Mouse (Mus musculus): ENCODE data around the gene Chgb. TPM values are rescaled to one million over a fixed set of nuclear protein-coding genes. Genes with fewer than 3 reads are reported as not detected.

Chgb gene
- polyA plus RNA-seq, 1 experiment from 2014 or later: 1.9 TPM

DNA sequence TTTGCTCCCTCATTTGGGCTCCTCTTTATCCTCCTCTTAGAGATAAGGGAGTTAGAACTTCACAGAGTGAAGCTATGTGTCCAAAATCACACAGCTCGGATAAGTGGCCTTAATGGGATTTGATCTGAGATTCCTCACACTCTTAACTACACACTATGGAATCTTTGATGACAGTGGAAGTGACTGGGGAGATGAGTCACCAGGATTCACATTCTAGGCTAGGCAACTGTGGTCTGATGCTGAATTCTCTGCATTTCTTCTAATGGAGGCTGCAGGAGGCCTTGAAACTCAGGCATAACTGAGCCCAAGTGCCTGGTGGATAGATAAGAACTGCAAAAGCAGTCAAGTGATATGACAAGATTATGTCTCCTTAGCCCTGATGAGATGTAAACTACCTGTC lies 10.3 kb upstream of the Chgb start:
- Histone ChIP-seq H3K27me3 (ENCODE audit: poor library complexity, severe bottlenecking) (no peaks in the 10 kb centered on the region), H3K27ac (no peak overlapping the region), H3K4me3 (no peak overlapping the region), H3K9me3 (no peaks in the 10 kb centered on the region), H3K36me3 (replicated peaks) (no peaks in the 10 kb centered on the region), H3K4me1 (no peaks in the 10 kb centered on the region)
- WGBS: 89% methylated on average over 1 of the region's 1 CpGs
- DNase-seq (ENCODE audit: extremely low spot score, low spot score): no peak

DNA sequence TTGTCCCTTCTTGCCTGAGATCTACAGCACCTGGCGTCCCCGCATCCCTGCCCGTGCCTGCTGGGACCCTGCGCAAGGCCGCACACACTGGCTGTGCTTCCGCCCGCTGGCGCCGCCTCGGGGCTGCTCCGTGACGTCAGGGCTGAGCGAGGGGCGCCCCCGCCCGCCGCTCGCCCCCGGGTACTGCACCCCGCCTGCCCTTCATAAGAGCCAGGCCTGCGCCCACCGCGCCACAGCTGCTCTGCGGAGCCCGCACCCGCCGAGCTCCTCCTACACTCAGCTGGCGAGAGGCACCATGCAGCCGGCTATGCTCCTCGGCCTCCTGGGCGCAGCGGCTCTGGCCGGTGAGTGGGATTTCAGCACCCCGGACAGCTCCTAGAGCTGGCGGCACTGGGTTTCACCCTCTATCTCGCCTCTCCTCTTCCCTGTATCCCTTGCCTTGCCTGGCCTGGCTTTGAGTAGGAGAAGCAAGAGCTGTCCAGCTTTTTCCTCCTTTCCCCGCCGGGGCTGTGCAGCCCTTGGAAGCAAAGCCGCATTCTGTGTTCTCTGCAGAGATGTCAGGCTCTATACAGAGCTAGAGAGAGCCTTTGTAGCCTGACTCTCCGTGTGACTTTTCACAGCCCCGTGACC lies 476 bp downstream of the Chgb start:
- peak; percentile 92 for DNase-seq (ENCODE audit: extremely low spot score, low spot score)
- Histone ChIP-seq H3K9me3 (no peaks in the 10 kb centered on the region), H3K27me3 (ENCODE audit: poor library complexity, severe bottlenecking) (peaks cover 11% of the 10 kb centered on the region; the same call in 1 of the 2 replicates), H3K4me3 (peak overlapping the region; percentile 61), H3K36me3 (replicated peaks) (no peaks in the 10 kb centered on the region), H3K27ac (peak overlapping the region; percentile 13), H3K4me1 (peaks cover 18% of the 10 kb centered on the region)
- 1% methylated on average over 41 of the region's 41 CpGs for WGBS

DNA sequence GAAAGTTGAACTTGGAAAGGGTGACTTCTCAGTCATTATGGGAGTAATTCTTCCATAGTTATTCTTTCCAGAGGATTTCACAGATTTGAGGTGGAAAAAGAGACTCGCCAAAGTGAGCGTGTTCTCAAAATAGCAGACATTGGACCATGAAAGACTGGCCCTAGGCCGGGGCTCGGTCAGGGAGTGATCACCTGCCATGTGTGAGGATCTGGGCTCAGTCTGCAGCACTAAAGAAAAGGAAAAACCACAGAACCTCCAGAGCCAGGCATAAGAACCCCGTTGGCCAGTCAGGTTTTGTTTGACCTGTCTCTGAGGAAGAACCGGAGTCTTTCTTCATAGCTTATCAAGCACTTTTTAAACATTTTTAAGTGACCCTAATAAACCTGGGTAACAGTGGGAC lies 3.0 kb downstream of the Chgb start:
- Histone ChIP-seq H3K27ac (no peak overlapping the region), H3K4me3 (no peak overlapping the region), H3K4me1 (peaks cover 13% of the 10 kb centered on the region), H3K27me3 (ENCODE audit: poor library complexity, severe bottlenecking) (peaks cover 11% of the 10 kb centered on the region; the same call in 1 of the 2 replicates), H3K9me3 (no peaks in the 10 kb centered on the region), H3K36me3 (replicated peaks) (no peaks in the 10 kb centered on the region)
- WGBS: 87% methylated on average over 6 of the region's 6 CpGs
- no peak for DNase-seq (ENCODE audit: extremely low spot score, low spot score)

DNA sequence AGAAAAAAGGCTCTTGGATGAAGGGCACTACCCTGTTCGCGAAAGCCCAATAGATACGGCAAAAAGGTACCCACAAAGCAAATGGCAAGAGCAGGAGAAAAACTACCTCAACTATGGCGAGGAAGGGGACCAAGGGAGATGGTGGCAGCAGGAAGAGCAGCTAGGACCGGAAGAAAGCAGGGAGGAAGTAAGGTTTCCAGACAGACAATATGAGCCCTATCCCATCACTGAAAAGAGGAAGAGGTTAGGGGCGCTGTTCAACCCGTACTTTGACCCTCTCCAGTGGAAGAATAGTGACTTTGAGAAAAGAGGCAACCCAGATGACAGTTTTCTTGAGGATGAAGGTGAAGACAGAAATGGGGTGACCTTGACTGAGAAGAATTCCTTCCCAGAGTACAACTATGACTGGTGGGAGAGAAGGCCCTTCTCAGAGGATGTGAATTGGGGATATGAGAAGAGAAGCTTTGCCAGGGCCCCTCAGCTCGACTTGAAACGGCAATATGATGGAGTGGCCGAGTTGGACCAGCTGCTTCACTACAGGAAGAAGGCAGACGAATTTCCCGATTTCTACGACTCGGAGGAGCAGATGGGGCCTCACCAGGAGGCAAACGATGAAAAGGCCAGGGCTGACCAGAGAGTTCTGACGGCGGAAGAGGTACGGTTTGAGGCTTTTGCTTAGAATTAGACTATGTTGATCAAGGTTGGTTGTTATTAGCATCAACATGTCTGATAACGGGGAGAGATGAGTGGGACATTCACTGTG lies 12.5 kb downstream of the Chgb start:
- Histone ChIP-seq H3K9me3 (no peaks in the 10 kb centered on the region), H3K27ac (no peak overlapping the region), H3K4me3 (no peak overlapping the region), H3K27me3 (ENCODE audit: poor library complexity, severe bottlenecking) (no peaks in the 10 kb centered on the region), H3K4me1 (no peaks in the 10 kb centered on the region), H3K36me3 (replicated peaks) (no peaks in the 10 kb centered on the region)
- no peak for DNase-seq (ENCODE audit: extremely low spot score, low spot score)
- WGBS: 89% methylated on average over 19 of the region's 19 CpGs

DNA sequence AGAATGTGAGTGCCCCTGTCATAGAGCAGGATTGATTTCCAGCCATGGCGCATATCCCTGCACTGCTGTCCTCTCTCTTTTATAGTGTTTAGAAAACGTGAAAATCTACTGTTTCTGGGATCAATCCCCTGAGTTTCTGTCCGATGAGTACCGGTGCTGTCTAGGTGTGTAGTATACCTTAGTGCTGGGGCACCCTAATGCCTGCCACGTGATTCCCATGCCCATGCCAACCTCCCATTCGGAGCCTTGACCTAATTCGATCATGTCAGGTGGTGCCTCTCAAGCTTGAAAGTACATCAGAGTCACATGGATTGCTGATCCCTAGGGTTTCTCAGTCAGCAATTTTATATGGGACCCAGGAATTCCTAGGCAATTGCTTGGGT lies 13.1 kb downstream of the Chgb start:
- H3K4me3 ChIP-seq: no peak overlapping the region
- no peaks in the 10 kb centered on the region for H3K27me3 ChIP-seq (ENCODE audit: poor library complexity, severe bottlenecking)
- no peak overlapping the region for H3K27ac ChIP-seq
- H3K4me1 ChIP-seq: no peaks in the 10 kb centered on the region
- WGBS: 94% methylated on average over 7 of the region's 7 CpGs
- H3K36me3 ChIP-seq (replicated peaks): no peaks in the 10 kb centered on the region
- no peak for DNase-seq (ENCODE audit: extremely low spot score, low spot score)
- no peaks in the 10 kb centered on the region for H3K9me3 ChIP-seq

GRCm38 (mm10) chr2:132802976-132803375 lies 21.9 kb downstream of the Chgb start:
- WGBS: 88% methylated on average over 2 of the region's 2 CpGs
- Histone ChIP-seq H3K27me3 (ENCODE audit: poor library complexity, severe bottlenecking) (no peaks in the 10 kb centered on the region), H3K9me3 (no peaks in the 10 kb centered on the region), H3K36me3 (replicated peaks) (peaks cover 56% of the 10 kb centered on the region), H3K4me3 (no peak overlapping the region), H3K4me1 (no peaks in the 10 kb centered on the region), H3K27ac (no peak overlapping the region)
- DNase-seq (ENCODE audit: extremely low spot score, low spot score): no peak

- WGBS: under 1% methylated on average over 59 of the region's 59 CpGs
- peaks cover 52% of the 10 kb centered on the region for H3K36me3 ChIP-seq (replicated peaks)
- H3K9me3 ChIP-seq: no peaks in the 10 kb centered on the region
- H3K4me1 ChIP-seq: peaks cover 21% of the 10 kb centered on the region
- DNase-seq (ENCODE audit: extremely low spot score, low spot score): peak; percentile 96
- no peaks in the 10 kb centered on the region for H3K27me3 ChIP-seq (ENCODE audit: poor library complexity, severe bottlenecking)
- peak within 1 kb of the TSS; percentile 91 for H3K27ac ChIP-seq
- peak within 1 kb of the TSS; percentile 75 for H3K4me3 ChIP-seq
Measured at GRCm38 (mm10) chr2:132815608-132816314, 34.7 kb downstream of the Chgb start, which contains the start of the genes Trmt6 and Mcm8. TSS of gene Trmt6 (minus strand) at chr2:132816055. TSS of gene Mcm8 (plus strand) at chr2:132816141.

DNA sequence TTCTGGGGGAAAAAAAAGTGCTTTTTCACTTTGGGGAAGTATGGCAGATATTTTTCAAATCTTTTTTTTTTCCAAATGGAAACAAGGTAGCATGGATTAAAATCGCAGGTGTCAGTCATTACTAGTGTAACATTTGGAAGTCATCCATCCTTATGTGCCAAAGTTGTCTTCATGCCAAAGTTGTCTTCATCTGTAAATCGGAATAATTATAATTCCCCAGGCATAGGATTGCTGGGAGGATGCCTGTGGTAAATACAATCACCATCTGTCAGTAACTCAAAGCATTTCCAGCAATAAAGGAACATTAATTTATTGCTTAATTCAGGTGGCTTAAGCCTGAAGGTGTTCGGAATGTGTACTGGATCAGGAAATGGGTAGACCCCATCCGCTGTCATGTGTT lies 60.0 kb downstream of the Chgb start:
- H3K4me1 ChIP-seq: no peaks in the 10 kb centered on the region
- no peak for DNase-seq (ENCODE audit: extremely low spot score, low spot score)
- no peaks in the 10 kb centered on the region for H3K27me3 ChIP-seq (ENCODE audit: poor library complexity, severe bottlenecking)
- peaks cover 79% of the 10 kb centered on the region for H3K36me3 ChIP-seq (replicated peaks)
- no peak overlapping the region for H3K4me3 ChIP-seq
- no peaks in the 10 kb centered on the region for H3K9me3 ChIP-seq
- 94% methylated on average over 4 of the region's 4 CpGs for WGBS
- no peak overlapping the region for H3K27ac ChIP-seq

Other genes starting within 250 kb of the Chgb start
- gene Gpcpd1, start 193.5 kb upstream of the Chgb start, polyA plus RNA-seq (2016; fragmentation: Nextera tagmentation; extraction: Ambion mirVana): 24.7 and 31.7 TPM in 2 replicates
- gene Shld1, start 94.3 kb upstream of the Chgb start, polyA plus RNA-seq (2016; fragmentation: Nextera tagmentation; extraction: Ambion mirVana): 15.1 and 16.0 TPM in 2 replicates
- gene Trmt6, start 34.8 kb downstream of the Chgb start, polyA plus RNA-seq (2016; fragmentation: Nextera tagmentation; extraction: Ambion mirVana): 47.2 and 48.4 TPM in 2 replicates
- 34.4 and 36.1 TPM in 2 replicates for gene Mcm8, start 34.9 kb downstream of the Chgb start, polyA plus RNA-seq (2016; fragmentation: Nextera tagmentation; extraction: Ambion mirVana)
- gene Crls1, start 65.4 kb downstream of the Chgb start, polyA plus RNA-seq (2016; fragmentation: Nextera tagmentation; extraction: Ambion mirVana): 7.1 and 8.3 TPM in 2 replicates
- gene Lrrn4, start 99.6 kb downstream of the Chgb start, polyA plus RNA-seq (2016; fragmentation: Nextera tagmentation; extraction: Ambion mirVana): 0.62 and 0.70 TPM in 2 replicates
- gene Fermt1, start 164.6 kb downstream of the Chgb start, polyA plus RNA-seq (2016; fragmentation: Nextera tagmentation; extraction: Ambion mirVana): 7.5 and 9.3 TPM in 2 replicates

All from forebrain, embryonic 10.5 days (tissue).